Mouse (Mus musculus) embryonic facial prominence, embryonic 13.5 days (tissue): ENCODE data around the gene Asap2. TPM values are rescaled to one million over a fixed set of nuclear protein-coding genes. Genes with fewer than 3 reads are reported as not detected.

Source experiments
- ATAC-seq: fragments of 200-750 bp; cut with Nextera tagmentation; 2 replicates; pipeline ENCODE4 v1.8.0; 2017; ENCODE audit warnings: low read depth; ENCODE audit not compliant: insufficient number of reproducible peaks, insufficient read depth, low FRiP score, low TSS enrichment
- H3K27ac ChIP-seq: fragments of 300-500 bp; sonication (generic); 2 replicates; pipeline ENCODE4 v1.5.1; 2015; ENCODE audit warnings: moderate library complexity, mild to moderate bottlenecking, inconsistent platforms
- H3K27me3 ChIP-seq: fragments of 300-500 bp; sonication (generic); 2 replicates; pipeline ENCODE4 v1.6.1; 2015; ENCODE audit warnings: mild to moderate bottlenecking, inconsistent platforms
- H3K36me3 ChIP-seq: fragments of 300-500 bp; sonication (generic); 2 replicates; pipeline ENCODE4 v1.6.1; 2015; ENCODE audit warnings: mild to moderate bottlenecking, inconsistent platforms
- H3K4me1 ChIP-seq: fragments of 300-500 bp; sonication (generic); 2 replicates; pipeline ENCODE4 v1.6.1; 2015; ENCODE audit warnings: inconsistent platforms
- H3K4me2 ChIP-seq: fragments of 300-500 bp; sonication (generic); 2 replicates; pipeline ENCODE4 v1.6.1; 2015; ENCODE audit warnings: moderate library complexity, mild to moderate bottlenecking, inconsistent platforms
- H3K4me3 ChIP-seq: fragments of 300-500 bp; sonication (generic); 2 replicates; pipeline ENCODE4 v1.5.1; 2015; ENCODE audit warnings: mild to moderate bottlenecking, inconsistent platforms
- H3K9ac ChIP-seq: fragments of 300-500 bp; sonication (generic); 2 replicates; pipeline ENCODE4 v1.6.1; 2015; ENCODE audit warnings: mild to moderate bottlenecking, inconsistent platforms
- H3K9me3 ChIP-seq: fragments of 300-500 bp; sonication (generic); 2 replicates; pipeline ENCODE4 v1.6.1; 2016; ENCODE audit warnings: inconsistent platforms
- WGBS: fragments of 180-500 bp; shearing (Covaris S2); methylation state at CpG from one replicate; pipeline ENCODE4 v1.1.7; 2015; ENCODE audit warnings: mixed read lengths; 5-methylcytosine and 5-hydroxymethylcytosine counted together
- polyA plus RNA-seq: library from polyadenylated mRNA; unstranded; fragments of >200 nt; fragmentation: Nextera tagmentation; extraction: Ambion mirVana; gene quantifications from 2 replicates; pipeline ENCODE4 v1.2.1, GENCODE M21; 2015

Gene Asap2
- polyA plus RNA-seq, 1 experiment from 2014 or later, result 10.8 TPM

DNA sequence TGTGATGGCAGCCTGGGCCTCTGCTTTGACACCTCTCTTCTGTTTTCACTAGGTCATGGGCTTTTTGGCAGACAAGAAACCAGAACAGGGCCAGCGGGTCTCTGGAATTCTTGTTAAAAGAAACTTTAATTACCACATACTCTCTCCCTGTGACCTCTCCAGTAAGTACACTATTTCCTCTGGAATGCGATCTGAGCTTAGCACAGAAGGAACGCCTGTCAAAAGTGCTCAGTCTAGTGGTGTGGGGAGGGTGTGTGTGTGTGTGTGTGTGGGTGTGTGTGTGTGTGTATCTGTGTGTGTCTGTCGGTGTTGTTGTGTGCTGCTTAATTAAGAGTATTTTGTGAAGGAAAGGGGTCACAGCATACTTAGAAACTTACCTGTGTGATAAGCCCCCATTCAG, 316.5 kb downstream of the Asap2 start:
- Histone ChIP-seq H3K36me3 (peaks cover 94% of the 10 kb centered on the region), H3K4me2 (no peak overlapping the region), H3K4me3 (no peak overlapping the region), H3K27ac (no peak overlapping the region), H3K4me1 (no peaks in the 10 kb centered on the region), H3K9me3 (no peaks in the 10 kb centered on the region), H3K9ac (no peak overlapping the region), H3K27me3 (no peaks in the 10 kb centered on the region)
- 74% methylated on average over 4 of the region's 4 CpGs for WGBS
- ATAC-seq, result no peak

DNA sequence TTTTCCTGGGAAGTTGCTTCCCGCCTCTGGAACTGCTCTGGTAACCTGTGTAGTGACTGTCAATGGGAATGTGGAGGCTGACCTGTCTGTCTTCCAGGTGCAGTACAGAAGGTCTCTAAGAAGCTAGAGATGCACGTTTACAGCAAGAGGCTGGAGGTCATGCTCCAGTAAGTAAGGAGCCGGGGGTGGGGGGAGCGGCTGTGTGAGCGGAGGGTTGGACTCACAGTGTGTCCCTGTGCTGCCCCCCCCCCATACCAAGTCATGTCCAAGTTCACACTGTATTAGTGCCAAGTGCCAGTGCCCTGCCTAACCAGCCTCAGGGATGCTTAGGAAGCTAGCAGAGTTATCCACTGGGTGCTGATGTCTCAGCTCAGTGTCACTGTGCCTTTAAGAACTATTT, 321.9 kb downstream of the Asap2 start:
- no peak overlapping the region for H3K9ac ChIP-seq
- no peaks in the 10 kb centered on the region for H3K27me3 ChIP-seq

DNA sequence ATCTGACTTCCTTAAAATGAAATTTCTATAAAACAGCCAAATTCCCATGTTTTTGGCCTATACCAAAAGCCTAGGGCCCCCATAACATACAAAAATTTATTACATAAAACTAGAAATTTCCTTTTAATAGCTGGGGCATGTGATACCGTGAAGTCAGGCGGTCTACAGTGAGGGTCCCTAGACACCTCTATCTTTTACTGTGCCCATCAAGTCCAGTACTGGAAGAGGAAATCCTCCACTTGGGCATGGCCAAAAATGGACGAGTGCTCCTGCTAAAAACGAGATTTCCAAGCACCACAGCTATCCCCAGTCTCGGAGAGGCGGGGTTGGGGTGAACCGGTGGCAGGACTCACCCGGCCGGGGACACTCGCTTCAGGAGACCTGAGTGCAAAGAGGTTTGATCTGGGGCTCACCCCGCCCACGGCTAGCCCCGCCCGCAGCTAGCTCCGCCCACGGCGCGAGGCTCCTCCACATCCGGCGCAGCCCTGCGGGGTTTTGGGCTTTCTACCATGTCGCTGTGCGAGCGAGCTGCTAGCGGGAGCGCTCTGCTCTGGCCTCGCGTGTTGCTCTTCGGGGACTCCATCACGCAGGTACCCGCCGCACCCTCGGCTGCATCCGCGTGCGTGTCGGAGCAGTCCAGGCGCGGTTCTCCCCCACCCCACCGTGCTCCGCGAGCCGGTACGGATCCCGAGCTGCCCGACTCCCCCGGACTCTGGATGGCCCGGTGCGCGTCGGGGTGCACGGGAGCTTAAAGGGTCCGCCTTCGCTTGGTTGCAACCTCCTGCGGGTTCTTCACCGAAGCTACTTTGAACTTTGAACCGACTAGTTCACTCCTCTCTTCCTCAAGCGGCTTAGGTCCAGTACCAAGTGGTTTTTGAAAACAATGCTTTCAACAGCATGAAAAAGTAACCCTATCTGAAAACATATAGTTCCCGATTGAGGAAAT, 325.9 kb downstream of the Asap2 start, which contains the start of gene Iah1:
TSS of gene Iah1 (plus strand) at position 467 of the 946 bp plus-strand sequence.
- H3K4me3 ChIP-seq, result peak within 1 kb of the TSS; percentile 70
- WGBS, result 3% methylated on average over 59 of the region's 59 CpGs
- ATAC-seq, result peak; percentile 86
- peak within 1 kb of the TSS; percentile 85 for H3K9ac ChIP-seq
- H3K27ac ChIP-seq, result peak within 1 kb of the TSS; percentile 84
- H3K4me2 ChIP-seq, result peak within 1 kb of the TSS; percentile 60
- no peaks in the 10 kb centered on the region for H3K27me3 ChIP-seq
- peaks cover 8% of the 10 kb centered on the region for H3K4me1 ChIP-seq
- no peaks in the 10 kb centered on the region for H3K9me3 ChIP-seq
- H3K36me3 ChIP-seq, result peaks cover 64% of the 10 kb centered on the region

More for the DNA sequence above, 321.9 kb downstream of the Asap2 start:
- Histone ChIP-seq H3K4me2 (no peak overlapping the region), H3K36me3 (peaks cover 79% of the 10 kb centered on the region), H3K4me3 (no peak overlapping the region), H3K9me3 (no peaks in the 10 kb centered on the region), H3K4me1 (peaks cover 4% of the 10 kb centered on the region), H3K27ac (no peak overlapping the region)
- 86% methylated on average over 5 of the region's 5 CpGs for WGBS
- no peak for ATAC-seq

DNA sequence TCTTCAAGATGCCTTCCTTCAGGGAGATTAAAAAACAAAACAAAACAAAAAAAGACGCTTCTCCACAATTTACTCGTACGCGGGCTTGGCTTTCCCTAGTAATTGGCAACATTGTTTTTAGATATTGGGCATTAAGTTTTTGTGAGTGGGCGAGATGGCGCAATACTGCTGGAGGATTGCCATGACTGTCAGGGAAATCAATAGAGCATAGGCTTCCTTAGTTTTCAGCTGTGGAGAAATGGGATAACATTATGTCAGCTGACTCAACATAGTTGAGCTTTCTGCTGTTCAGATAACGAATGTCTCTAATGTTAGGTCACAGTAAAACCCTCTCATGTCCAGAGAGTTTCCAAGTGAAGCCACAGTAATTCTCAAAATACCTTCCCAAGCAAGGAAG, 326.6 kb downstream of the Asap2 start:
- Histone ChIP-seq H3K4me3 (peak overlapping the region; percentile 70), H3K4me1 (peaks cover 8% of the 10 kb centered on the region), H3K27ac (0 out of 2 replicates have a peak overlapping the region, but pooled peaks have one; percentile 84), H3K9ac (peak overlapping the region; percentile 85), H3K4me2 (peak overlapping the region; percentile 60), H3K36me3 (peaks cover 57% of the 10 kb centered on the region), H3K27me3 (no peaks in the 10 kb centered on the region), H3K9me3 (no peaks in the 10 kb centered on the region)
- ATAC-seq, result no peak
- 24% methylated on average over 7 of the region's 7 CpGs for WGBS

- no peaks in the 10 kb centered on the region for H3K27me3 ChIP-seq
- no peak overlapping the region for H3K4me3 ChIP-seq
- H3K36me3 ChIP-seq, result peaks cover 57% of the 10 kb centered on the region
- H3K27ac ChIP-seq, result no peak overlapping the region
- no peaks in the 10 kb centered on the region for H3K9me3 ChIP-seq
- peaks cover 8% of the 10 kb centered on the region for H3K4me1 ChIP-seq
- H3K9ac ChIP-seq, result no peak overlapping the region
- no peak for ATAC-seq
- no peak overlapping the region for H3K4me2 ChIP-seq
- WGBS, result 76% methylated on average over 12 of the region's 12 CpGs
These were observed 328.1 kb downstream of the Asap2 start for GRCm38 (mm10) chr12:21318143-21318895.
